Mouse (Mus musculus) erythroblast, embryonic 14.5 days (primary cell): ENCODE measurements around the gene Cnot10.

Source experiments
- GATA1 ChIP-seq: IDR thresholded peaks from 2 replicates; pipeline ENCODE4 v1.6.1; 2012; ENCODE audit warnings: low read length, inconsistent platforms, mixed read lengths
- TAL1 ChIP-seq: IDR thresholded peaks from 3 replicates; pipeline ENCODE4 v1.6.1; 2012; ENCODE audit warnings: low read length, inconsistent platforms, mixed read lengths

DNA sequence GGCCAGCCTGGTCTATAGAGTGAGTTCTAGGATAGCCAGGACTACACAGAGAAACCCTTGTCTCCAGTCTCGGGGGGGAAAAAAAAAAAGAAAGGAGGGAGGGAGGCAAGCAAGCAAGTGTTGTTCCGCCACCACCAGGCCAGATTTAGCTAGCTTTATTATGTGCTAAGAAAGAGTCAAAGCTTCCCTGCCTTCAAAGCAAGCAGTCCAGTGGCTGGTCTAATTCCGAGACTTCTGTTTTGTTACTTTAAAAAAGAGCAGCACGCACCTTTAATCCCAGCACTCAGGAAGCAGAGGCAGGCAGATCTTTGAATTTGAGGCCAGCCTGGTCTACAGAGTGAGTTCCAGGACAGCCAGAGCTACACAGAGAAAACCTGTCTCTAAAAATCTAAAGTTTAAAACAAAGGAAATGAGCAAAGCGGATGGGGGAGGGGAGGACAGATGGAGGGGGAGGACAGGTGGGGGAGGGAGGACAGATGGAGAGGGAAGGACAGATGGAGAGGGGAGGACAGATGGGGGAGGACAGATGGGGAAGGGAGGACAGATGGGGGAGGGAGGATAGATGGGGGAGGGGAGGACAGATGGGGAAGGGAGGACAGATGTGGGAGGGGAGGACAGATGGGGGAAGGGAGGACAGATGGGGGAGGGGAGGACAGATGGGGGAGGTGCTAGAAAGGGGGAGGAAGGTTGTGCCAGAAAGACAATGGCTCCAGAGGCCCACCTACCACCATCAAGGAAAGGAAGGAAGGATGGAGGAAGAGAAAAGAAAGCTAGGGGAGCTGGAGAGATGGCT, 71.1 kb downstream of the Cnot10 start:
- TF ChIP-seq TAL1: no peak
- TF ChIP-seq GATA1: no peak
